Mouse (Mus musculus) kidney, adult 8-10 months (tissue): Measurements from ENCODE around the gene Ctdsp1.

Experiments
- DNase-seq, 2 experiments: peaks; one replicate each; pipeline ENCODE4 v3.0.0; 2022

Ctdsp1 gene

GRCm38 (mm10) chr1:74397919-74398451, 6.7 kb downstream of the Ctdsp1 start:
- DNase-seq = peak; percentile 76 to 85

- DNase-seq = no peak
Measured at GRCm38 (mm10) chr1:74400531-74400930, 9.2 kb downstream of the Ctdsp1 start.

DNA sequence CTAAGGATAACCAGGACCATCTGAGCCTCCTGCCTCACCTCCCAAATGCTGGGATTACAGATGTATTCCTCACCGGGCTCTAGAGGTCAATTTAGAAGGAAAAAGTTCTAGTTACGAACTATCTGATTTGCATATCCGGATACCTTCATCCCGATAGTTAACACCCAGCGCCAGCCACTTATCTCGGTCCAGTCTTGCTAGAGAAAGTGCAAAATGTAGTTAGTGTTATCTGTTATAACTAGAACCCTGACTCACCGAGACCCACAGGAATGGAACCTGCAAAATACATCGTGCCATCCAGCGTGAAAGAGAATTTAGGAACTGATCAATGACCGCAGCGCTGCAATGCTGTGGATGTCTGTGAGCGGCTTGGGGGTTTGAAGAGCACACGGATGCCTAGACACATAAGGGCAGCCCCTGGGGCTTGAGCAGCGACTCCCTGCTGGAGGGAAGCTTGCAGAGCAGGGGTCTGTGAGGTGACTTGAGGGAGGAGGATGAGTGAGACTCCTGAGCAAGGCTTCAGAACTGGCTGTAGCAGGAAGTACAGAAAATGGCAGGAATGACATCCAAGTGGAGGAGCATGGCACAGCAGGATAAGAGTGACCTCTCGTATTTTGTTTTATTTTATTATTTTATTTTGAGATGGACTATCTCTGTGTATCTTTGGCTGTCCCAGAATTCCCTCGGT, 9.8 kb downstream of the Ctdsp1 start:
- DNase-seq = no peak

DNA sequence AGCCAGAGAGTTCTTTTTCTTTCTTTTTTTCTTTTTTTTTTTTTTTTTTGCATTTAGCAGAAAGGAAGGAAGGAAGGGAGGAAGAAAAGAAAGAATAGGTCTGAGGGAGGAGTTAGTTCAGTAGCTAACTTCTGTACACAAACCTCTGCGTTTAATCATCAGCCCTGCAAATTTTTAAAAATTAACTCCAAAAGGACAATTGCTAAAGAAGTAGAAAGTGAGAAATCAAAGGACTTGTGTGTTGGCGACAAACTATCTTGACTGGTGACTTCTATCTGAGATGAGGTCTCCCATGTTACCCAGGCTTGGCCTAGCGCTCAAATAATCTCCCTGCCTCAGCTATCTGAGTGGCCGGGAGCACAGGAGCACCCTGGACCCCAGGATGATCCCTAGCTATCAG, 12.9 kb downstream of the Ctdsp1 start:
- DNase-seq = no peak

GRCm38 (mm10) chr1:74408589-74409504, 17.5 kb downstream of the Ctdsp1 start, which contains the start of gene Vil1:
Gene Vil1 (plus strand): TSS chr1:74409376.
- peak; percentile 47 to 57 for DNase-seq

DNA sequence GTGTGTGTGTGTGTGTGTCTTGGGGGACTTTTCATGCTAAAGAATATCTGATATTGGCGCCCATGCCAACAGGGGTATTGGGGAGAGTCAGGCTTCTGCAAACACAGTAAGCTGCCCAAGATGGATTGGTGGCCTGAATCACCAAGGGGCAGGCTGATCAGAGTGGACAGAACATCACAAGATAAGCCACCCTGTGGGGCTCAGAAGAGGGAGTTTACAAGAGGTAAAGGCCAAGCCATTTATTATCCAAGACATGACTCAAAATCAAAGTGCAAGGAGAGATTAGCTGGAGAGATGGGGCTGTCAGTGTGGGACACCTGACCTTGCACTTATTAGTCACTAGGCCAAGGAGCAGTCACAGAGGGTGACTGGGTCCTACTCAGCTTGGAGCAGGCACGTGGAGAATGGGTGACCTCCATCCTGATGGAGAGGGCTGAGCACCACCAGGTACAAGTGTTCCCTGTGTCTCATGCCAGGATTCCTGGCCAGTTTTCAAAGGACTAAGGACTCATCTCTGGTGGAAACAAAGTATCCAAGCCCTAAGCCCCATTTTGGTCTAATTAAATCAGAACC, 20.5 kb downstream of the Ctdsp1 start:
- no peak for DNase-seq

DNA sequence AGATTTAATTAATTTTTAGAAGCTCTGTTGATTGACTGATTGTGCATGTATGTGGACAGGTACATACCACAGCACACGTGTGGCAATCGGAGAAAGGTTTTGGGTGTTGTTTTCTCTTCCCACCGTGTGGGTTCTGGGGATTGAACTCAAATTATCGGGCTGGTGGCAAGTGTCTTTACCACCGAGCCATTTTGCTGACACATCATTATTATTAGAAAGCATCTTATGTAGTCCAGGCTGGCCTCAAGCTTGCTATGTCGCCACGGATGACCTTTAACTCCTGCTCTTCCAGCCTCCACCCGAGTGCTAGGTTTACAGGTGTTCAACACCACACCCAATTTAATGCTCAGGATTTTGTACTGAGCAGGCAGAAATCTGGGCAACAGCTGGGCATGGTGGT, 21.4 kb downstream of the Ctdsp1 start:
- no peak for DNase-seq

- peak; percentile 51 to 74 for DNase-seq
Measured at GRCm38 (mm10) chr1:74415143-74415542, 23.8 kb downstream of the Ctdsp1 start.

DNA sequence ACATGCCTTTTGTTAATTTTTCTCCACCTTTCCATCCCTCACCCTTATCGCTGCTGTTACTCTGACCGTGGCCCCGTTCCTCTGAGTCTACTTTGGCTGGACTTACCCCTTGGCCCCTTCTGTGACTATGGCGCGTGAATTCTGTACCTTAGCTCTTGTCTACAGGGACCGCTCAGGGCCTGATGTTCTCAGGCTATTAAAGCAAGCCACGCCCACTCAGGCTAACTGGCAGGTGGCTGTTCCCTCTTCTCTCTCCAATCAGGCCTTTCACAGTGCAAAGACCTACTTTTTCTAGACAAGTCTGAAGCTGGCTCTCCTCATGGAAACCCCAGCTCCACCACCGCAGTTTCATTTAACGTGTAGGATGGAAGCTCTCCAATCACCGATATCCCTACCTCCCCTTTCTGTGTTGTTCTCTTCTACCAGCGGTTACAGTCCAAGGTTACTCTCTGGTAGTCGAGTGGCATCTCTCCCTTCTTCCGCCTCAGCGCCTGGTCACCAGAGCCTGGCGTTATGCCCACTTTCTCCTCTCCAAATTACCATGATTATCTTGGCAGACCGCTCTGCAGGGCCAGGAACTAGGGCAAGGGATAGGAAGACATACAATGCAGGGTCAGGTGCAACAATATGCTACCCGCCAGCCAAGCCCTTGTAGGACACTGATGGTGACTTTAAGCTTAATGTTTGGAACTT, 27.6 kb downstream of the Ctdsp1 start:
- peak; percentile 22 to 44 for DNase-seq

GRCm38 (mm10) chr1:74419440-74419794, 28.1 kb downstream of the Ctdsp1 start:
- no peak for DNase-seq

GRCm38 (mm10) chr1:74423147-74423546, 31.8 kb downstream of the Ctdsp1 start:
- no peak for DNase-seq

DNA sequence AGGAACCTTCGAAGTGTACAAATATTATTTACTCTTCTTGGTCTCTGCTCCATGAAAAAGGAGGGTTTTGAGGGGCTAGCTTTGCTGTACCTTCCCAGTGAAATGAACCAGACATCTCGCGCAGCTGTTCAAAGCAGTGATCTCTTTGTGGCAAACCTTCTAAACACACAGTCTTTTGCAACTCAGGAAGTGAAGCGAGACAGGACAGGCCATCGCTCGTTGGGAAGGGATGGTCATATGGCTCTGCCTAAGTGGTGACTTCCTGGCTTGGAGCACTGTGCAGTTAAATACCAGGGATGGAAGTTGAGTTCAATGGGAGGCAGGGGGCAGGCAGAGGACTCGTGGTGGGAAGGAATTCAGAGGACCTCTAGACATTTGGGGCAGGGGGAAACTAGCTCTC, 34.5 kb downstream of the Ctdsp1 start:
- DNase-seq = no peak

- peak; percentile 32 to 47 for DNase-seq
Measured at GRCm38 (mm10) chr1:74433220-74433619, 41.9 kb downstream of the Ctdsp1 start.

- DNase-seq = no peak
Measured at GRCm38 (mm10) chr1:74434596-74434995, 43.3 kb downstream of the Ctdsp1 start.

GRCm38 (mm10) chr1:74435563-74435962, 44.3 kb downstream of the Ctdsp1 start:
- DNase-seq = no peak

DNA sequence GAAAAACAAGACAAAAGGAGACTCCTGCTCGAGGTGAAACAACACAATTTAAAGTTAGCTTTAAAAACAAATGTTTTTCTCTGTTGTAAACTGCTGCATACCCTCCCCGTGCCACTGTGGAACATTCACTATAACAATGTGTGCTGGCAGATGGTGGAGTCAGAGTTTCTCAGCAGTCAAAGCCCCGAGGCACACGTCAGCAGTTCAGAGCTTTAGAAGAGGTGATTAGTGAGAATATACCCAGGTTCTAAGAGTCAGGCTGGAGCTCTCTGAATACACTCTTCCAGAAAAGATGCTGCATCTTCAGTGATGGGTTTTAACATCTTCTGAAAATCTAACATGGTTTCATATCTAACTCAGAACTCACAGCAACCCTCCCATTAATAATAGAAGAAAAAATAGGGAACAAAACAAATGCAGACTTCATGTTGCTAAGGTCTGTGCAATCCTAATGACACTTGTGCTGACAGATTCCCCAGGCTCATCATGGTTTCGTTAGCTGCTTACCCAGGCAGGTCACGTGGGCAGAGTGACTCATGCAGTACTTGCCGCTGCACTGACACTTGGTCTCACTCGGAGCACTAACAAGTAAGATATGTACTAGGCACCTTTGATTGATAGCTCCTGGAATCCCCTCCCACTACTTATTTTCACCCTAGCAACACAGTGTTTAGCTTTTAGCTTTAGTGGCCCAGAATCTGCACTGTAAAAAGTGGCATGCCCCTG, 46.6 kb downstream of the Ctdsp1 start:
- no peak for DNase-seq

GRCm38 (mm10) chr1:74439166-74439876, 48.0 kb downstream of the Ctdsp1 start:
- DNase-seq = no peak

DNA sequence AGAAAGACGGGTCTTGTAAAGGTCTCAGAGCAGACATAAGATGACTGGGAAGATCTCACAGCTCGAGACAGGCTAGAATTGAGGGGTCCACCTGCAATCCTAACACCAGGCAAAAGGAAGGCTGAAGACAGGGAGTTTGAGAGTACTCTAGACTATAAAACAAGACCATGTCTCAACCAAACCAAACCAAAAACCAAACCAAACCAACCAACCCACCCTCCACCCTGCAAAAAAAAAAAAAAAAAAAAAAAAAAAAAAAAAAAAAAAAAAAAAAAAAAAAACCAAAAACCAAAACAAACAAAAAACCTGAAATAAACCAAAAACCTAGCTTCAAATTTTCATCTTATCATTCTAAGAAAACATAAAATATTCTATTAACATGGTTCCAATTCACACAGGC, 53.2 kb downstream of the Ctdsp1 start:
- DNase-seq = no peak
